Mouse (Mus musculus) c-Kit-positive CD71-positive TER-119-negative erythroid progenitor cells, embryonic 14.5 days (primary cell): ENCODE results near the gene Orm2.
A peak's percentile ranks its signal among the peaks of the same experiment; 100 is the strongest.

Experiments used
- DNase-seq: peaks from one replicate; pipeline ENCODE4 v3.0.0-alpha.2; 2013; ENCODE audit warnings: low read depth

Gene Orm2

GRCm38 (mm10) chr4:63362150-63362549 is at the start of gene Orm2:
TSS of gene Orm2 (plus strand) at chr4:63362449.
- DNase-seq, result no peak

GRCm38 (mm10) chr4:63314063-63314462 is 48.2 kb upstream of the Orm2 start:
- no peak for DNase-seq

GRCm38 (mm10) chr4:63316076-63316746 is 46.0 kb upstream of the Orm2 start:
- no peak for DNase-seq

GRCm38 (mm10) chr4:63319566-63319965 is 42.7 kb upstream of the Orm2 start:
- peak; percentile 10 for DNase-seq

GRCm38 (mm10) chr4:63323275-63323815 is 38.9 kb upstream of the Orm2 start:
- no peak for DNase-seq

GRCm38 (mm10) chr4:63333403-63333802 is 28.8 kb upstream of the Orm2 start:
- DNase-seq, result no peak

- DNase-seq, result no peak
Measured at GRCm38 (mm10) chr4:63338414-63339076, 23.7 kb upstream of the Orm2 start.

- no peak for DNase-seq
Measured at GRCm38 (mm10) chr4:63342491-63342890, 19.8 kb upstream of the Orm2 start.

- no peak for DNase-seq
Measured at GRCm38 (mm10) chr4:63343608-63344007, 18.6 kb upstream of the Orm2 start.

GRCm38 (mm10) chr4:63344295-63344694 is 18.0 kb upstream of the Orm2 start, which contains the start of gene Orm1:
TSS of gene Orm1 (plus strand) at chr4:63344560.
- no peak for DNase-seq

- DNase-seq, result no peak
Measured at GRCm38 (mm10) chr4:63345261-63345660, 17.0 kb upstream of the Orm2 start.

GRCm38 (mm10) chr4:63346659-63347058 is 15.6 kb upstream of the Orm2 start:
- no peak for DNase-seq

- DNase-seq, result no peak
Measured at GRCm38 (mm10) chr4:63348524-63348923, 13.7 kb upstream of the Orm2 start.

- DNase-seq, result no peak
Measured at GRCm38 (mm10) chr4:63355877-63356665, 6.2 kb upstream of the Orm2 start, which contains the start of gene Orm3. TSS of gene Orm3 (plus strand) at chr4:63356162.

- DNase-seq, result no peak
Measured at GRCm38 (mm10) chr4:63356981-63357570, 5.2 kb upstream of the Orm2 start.

- DNase-seq, result no peak
Measured at GRCm38 (mm10) chr4:63359861-63360260, 2.4 kb upstream of the Orm2 start.

GRCm38 (mm10) chr4:63368577-63368976 is 6.3 kb downstream of the Orm2 start:
- DNase-seq, result no peak

- no peak for DNase-seq
Measured at GRCm38 (mm10) chr4:63370897-63371296, 8.6 kb downstream of the Orm2 start.

GRCm38 (mm10) chr4:63371890-63372289 is 9.6 kb downstream of the Orm2 start:
- DNase-seq, result peak; percentile 64

GRCm38 (mm10) chr4:63373404-63373803 is 11.2 kb downstream of the Orm2 start:
- DNase-seq, result no peak

GRCm38 (mm10) chr4:63374331-63374730 is 12.1 kb downstream of the Orm2 start:
- peak; percentile 78 for DNase-seq

GRCm38 (mm10) chr4:63375367-63375766 is 13.1 kb downstream of the Orm2 start:
- no peak for DNase-seq
